Mouse (Mus musculus) lung, postnatal 0 days (tissue): ENCODE measurements at regions not wholly inside any gene's neighbourhood (a gene's known extent, or its start where the extent isn't known, plus 50 kb on each side); places are given as distances from the start of the nearest gene placed in this dataset.

ENCODE experiments used
- CTCF ChIP-seq: IDR thresholded peaks from 2 replicates; pipeline ENCODE4 v1.5.1; 2016; ENCODE audit warnings: antibody characterized with exemption, mild to moderate bottlenecking
- EP300 ChIP-seq: IDR thresholded peaks from 2 replicates; pipeline ENCODE4 v1.6.1; 2016; ENCODE audit warnings: antibody characterized with exemption, mild to moderate bottlenecking, control low read depth

DNA sequence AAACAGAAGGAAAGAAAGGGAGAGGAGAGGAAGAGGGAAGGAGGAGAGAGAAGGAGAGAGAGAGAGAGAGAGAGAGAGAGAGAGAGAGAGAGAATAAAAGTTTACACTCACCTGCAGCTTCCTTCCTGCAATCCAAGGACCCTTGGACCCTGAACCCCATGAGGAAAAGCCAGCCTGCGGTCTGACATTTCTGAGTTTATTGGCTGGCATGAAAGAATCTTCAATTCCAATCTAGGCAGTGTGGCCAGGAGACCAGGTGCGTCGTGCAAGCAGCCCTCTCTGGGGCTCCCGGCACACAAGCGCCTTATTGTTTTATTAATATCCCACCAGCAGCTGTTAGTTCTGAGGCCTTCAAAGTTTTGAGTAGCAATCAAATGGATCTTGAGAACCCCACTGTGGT is 260.1 kb upstream of the Eef2kmt start:
- TF ChIP-seq EP300 (no peak), CTCF (no peak)
